Mouse (Mus musculus): ENCODE measurements at regions not wholly inside any gene's neighbourhood (a gene's known extent, or its start where the extent isn't known, plus 50 kb on each side); places are given as distances from the start of the nearest gene placed in this dataset.

DNA sequence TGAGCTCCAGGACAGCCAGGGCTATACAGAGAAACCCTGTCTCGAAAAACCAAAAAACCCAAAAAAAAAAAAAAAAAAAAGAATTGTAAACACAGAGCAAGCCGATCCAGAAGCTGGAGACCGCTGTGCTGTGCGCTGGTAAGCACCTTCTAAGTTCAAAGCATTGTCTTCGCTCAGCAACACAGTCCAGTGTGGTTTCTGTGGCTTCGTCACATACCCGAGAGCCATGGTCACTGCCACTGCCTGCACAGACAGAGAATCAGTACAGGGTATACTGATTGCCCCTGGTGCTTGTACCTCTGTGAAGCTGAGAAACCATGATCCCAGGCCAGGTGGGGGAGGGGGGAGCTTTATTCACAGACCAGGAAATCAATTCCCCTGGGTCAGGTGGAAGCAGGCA is 51.6 kb upstream of the Foxq1 start:
- TF ChIP-seq POLR2A (IDR thresholded peaks at IDR 0.05; ENCODE audit: insufficient read depth, low read depth, low read length) (no peak), CTCF (IDR thresholded peaks at IDR 0.05) (no peak)

All from heart, adult 2 months (tissue).